Mouse (Mus musculus): ENCODE data around the gene Sprr2a3. TPM values are rescaled to one million over a fixed set of nuclear protein-coding genes. Genes with fewer than 3 reads are reported as not detected.
"Not testable (repeated sequence)": the region's sequence is repeated elsewhere in the genome, so short reads cannot be mapped to it uniquely, and the experiment has no call there.

The Sprr2a3 gene
- not detected in 2 replicates for total RNA-seq (2017)

DNA sequence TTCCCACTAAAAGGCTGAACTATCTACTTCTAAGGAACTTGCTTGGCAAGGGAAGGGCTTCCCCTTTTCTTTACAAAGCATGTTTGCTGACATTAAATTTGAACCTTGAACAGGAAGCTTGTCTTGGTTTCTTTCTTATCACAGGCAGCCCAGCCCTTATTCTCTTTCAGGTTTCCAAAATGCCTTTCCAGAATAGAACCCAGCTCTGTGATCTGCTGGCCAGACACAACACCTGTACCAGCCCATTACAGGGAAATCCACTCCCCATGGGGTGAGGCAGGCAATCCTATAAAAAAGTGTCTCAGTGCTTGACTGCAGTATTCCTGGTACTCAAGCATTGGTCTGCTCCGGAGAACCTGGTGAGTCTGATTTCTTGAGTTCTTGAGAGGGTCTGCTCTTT is at the start of gene Sprr2a3:
Sprr2a3 (plus strand) TSS at position 317 of the 400 bp plus-strand sequence.
- ATAC-seq (replicated peaks in 1 of 2; ENCODE audit: insufficient read depth in 1 of 2, low FRiP score in 2 of 2, low TSS enrichment in 1 of 2, low read depth in 1 of 2, poor library complexity in 2 of 2, severe bottlenecking in 2 of 2) = peak; percentile 43 to 55; a peak in 2 of 4 replicates

DNA sequence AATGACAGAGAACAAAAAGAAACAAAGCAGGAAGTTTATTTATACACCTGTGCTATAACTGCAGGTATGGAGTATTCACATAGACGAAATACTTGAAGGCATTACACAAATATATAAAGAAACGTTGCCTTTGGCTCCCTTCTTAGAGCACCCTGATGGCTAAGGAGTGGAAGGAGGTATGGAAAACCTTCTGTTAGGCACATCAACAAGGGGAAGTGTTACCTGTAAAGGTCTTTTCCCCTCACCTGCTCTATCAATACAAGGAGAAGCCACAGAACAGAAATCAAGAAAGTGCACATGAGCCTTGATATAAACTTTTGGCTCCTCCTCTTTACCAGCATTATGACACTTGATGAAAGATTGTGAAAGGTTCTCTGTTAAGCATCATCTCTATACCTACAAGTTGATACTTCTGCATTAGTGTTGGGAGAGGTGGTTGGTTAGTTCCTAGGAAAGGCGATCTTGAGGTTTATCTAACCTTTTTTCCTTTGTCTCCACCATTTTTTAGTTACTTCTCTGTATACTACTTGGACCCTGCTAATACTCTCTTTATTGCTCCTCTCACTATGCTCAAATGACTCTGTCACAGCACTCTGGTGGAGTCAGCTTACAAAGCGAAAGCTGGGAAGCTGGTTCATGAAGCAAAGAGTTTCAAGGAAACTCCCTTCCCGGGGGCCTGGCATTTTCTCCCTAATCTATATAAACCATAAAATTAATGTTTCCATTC is 48.6 kb upstream of the Sprr2a3 start:
- ATAC-seq (replicated peaks in 1 of 2; ENCODE audit: insufficient read depth in 1 of 2, low FRiP score in 2 of 2, low TSS enrichment in 1 of 2, low read depth in 1 of 2, poor library complexity in 2 of 2, severe bottlenecking in 2 of 2) = peak; percentile 15 to 30; a peak in 1 of 4 replicates

DNA sequence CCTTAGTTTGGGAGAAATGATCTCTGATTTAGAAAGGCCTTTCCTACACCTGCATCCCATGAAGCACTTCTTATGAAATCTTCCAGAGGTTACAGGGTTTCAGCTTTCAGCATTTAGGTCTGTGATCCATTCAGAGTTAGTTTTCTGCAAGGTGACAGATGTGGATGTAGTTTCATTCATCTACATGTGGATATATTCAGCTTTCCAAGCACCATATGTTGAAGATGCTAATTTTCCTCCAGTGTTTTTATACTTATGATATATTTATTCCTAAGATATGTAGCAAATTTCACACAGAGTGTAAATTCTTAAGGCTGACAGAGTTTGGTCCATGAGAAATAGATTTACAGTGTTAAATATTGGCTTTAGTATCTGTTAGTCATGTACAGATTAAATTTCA is 46.5 kb upstream of the Sprr2a3 start:
- not testable (repeated sequence) for ATAC-seq (replicated peaks in 1 of 2; ENCODE audit: insufficient read depth in 1 of 2, low FRiP score in 2 of 2, low TSS enrichment in 1 of 2, low read depth in 1 of 2, poor library complexity in 2 of 2, severe bottlenecking in 2 of 2)

DNA sequence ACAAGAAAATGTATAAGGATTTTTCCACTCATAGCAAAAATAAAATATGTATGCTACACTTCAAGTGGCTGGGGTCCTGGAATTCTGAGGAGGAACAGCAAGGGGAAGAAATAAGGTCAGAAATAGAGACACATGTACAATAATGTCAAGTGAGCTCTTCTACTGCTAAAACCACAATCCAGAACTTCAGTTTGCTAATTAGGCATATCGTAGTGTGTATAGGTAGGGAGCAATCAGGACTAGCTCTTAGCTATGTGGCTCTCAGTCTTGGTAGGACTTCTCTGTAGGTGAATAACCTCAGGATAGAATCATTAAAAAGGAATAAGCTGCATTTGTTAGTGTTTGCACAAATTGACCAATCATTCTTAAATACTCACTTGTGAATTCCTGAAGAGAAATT is 46.0 kb upstream of the Sprr2a3 start:
- 0 out of 4 replicates have a peak, but pooled peaks of 1 of the 2 experiments have one; percentile 8 for ATAC-seq (replicated peaks in 1 of 2; ENCODE audit: insufficient read depth in 1 of 2, low FRiP score in 2 of 2, low TSS enrichment in 1 of 2, low read depth in 1 of 2, poor library complexity in 2 of 2, severe bottlenecking in 2 of 2)

DNA sequence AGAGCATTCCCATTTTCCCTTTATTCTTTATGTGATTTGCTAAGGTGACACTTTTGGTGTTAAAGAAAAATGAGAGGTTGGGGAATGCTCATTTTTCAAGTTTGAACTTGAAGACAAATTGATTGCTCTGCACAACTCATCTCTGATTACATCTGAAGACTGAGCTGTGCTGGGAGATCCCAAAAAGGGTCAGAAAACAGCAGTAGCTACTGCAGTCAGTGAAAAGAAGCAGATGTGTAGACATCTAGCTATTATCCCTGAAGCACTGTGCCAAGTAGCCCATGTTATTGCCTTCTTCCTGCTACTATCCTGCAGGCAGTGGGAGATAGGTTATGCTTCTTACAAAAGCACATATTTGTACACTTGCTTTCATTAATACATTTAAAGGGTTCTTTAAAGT is 40.4 kb upstream of the Sprr2a3 start:
- not testable (repeated sequence) for ATAC-seq (replicated peaks in 1 of 2; ENCODE audit: insufficient read depth in 1 of 2, low FRiP score in 2 of 2, low TSS enrichment in 1 of 2, low read depth in 1 of 2, poor library complexity in 2 of 2, severe bottlenecking in 2 of 2)

DNA sequence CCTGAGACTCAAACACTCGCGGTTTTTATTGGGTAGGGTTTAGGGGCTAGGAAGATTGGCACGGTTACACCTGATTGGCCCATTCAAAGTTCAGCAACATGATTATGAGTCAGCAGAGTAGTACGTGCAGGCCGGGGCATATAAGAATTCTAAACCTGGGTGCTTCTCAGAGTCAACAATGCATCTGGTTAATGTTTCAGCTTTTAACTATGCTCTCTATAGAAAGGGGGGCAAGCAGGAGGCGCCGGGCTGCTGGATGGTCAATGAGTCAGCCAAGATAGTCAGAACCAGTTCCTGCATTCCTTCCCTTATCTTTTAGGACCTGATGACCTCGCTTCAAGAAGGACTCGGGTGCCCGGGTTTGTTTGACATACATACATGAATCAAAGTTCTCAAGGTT is 39.0 kb upstream of the Sprr2a3 start:
- ATAC-seq (replicated peaks in 1 of 2; ENCODE audit: insufficient read depth in 1 of 2, low FRiP score in 2 of 2, low TSS enrichment in 1 of 2, low read depth in 1 of 2, poor library complexity in 2 of 2, severe bottlenecking in 2 of 2) = not testable (repeated sequence)

DNA sequence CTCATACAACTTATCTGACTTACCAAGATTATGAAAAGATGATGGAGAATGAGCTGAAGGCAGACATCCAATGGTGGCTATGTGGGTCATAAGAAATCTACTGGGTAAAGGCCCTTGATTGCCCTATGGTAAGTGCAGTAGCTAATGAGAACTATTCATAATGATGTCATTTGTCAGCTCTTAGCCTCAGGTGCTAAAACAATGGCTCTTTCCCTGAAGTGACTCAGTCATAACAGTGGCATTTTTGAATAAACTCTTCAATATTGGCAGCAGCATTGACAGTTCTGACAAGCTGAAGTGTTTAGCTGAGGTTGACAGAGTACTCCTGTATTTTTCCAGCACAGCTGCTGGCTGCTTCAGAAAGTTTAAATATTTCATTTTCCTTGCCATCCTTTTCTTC is 36.7 kb upstream of the Sprr2a3 start:
- ATAC-seq (replicated peaks in 1 of 2; ENCODE audit: insufficient read depth in 1 of 2, low FRiP score in 2 of 2, low TSS enrichment in 1 of 2, low read depth in 1 of 2, poor library complexity in 2 of 2, severe bottlenecking in 2 of 2) = not testable (repeated sequence)

DNA sequence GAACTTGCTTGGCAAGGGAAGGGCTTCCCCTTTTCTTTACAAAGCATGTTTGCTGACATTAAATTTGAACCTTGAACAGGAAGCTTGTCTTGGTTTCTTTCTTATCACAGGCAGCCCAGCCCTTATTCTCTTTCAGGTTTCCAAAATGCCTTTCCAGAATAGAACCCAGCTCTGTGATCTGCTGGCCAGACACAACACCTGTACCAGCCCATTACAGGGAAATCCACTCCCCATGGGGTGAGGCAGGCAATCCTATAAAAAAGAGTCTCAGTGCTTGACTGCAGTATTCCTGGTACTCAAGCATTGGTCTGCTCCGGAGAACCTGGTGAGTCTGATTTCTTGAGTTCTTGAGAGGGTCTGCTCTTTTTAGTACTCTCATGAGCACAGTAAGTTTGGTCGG is 34.8 kb upstream of the Sprr2a3 start:
- peak; percentile 38 to 44; a peak in 3 of 4 replicates for ATAC-seq (replicated peaks in 1 of 2; ENCODE audit: insufficient read depth in 1 of 2, low FRiP score in 2 of 2, low TSS enrichment in 1 of 2, low read depth in 1 of 2, poor library complexity in 2 of 2, severe bottlenecking in 2 of 2)

DNA sequence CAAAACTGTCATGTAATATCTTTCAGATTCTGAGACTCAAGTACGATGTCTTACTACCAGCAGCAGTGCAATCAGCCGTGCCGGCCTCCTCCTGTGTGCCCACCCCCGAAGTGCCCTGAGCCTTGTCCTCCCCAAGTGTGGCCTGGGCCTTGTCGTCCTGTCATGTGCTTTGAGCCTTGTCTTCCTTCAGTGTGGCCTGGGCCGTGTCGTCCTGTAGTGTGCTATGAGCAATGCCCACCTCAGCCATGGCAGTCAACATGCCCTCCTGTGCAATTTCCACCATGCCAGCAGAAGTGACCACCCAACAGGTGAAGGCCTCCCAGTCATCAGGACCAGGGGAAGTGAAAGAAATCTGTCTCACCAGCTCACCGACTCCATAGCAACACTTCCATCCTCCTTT is 31.4 kb upstream of the Sprr2a3 start:
- ATAC-seq (replicated peaks in 1 of 2; ENCODE audit: insufficient read depth in 1 of 2, low FRiP score in 2 of 2, low TSS enrichment in 1 of 2, low read depth in 1 of 2, poor library complexity in 2 of 2, severe bottlenecking in 2 of 2) = peak; percentile 25 to 40; a peak in 3 of 4 replicates

DNA sequence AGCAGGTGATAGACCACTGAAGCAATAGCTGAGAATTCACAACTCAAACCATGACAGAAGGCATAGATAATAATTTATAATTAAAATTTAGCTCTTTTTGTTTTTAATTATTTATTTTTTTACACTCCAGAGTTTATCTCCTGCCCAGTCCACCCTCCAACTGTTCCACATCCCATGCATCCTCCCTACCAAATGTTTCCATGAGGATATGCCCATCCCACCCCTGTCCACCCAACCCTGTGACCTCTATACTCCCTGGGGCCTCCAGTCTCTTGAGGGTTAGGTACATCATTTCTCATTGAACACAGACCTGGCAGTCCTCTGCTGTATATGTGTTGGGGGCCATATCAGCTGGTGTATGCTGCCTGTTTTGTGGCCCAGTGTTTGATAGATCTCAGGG is 26.7 kb upstream of the Sprr2a3 start:
- ATAC-seq (replicated peaks in 1 of 2; ENCODE audit: insufficient read depth in 1 of 2, low FRiP score in 2 of 2, low TSS enrichment in 1 of 2, low read depth in 1 of 2, poor library complexity in 2 of 2, severe bottlenecking in 2 of 2) = not testable (repeated sequence)

DNA sequence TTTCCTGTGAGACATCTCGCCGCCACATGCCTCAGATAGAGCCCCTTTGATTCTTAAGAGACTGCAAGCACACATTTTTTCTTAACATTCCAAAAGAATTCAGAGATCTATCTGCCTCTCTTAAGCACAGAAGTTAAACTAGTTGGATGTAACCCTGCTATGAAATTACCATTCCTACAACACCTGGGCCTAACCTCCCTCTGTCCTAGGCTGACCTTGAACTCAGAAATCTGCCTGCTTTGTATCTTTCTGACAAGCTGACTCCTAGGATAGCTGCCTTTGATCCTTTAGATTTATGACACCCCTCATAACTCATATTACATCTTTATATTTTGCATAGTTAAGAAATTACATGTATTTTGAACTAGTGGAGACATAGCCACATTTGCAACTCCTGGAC is 21.8 kb upstream of the Sprr2a3 start:
- ATAC-seq (replicated peaks in 1 of 2; ENCODE audit: insufficient read depth in 1 of 2, low FRiP score in 2 of 2, low TSS enrichment in 1 of 2, low read depth in 1 of 2, poor library complexity in 2 of 2, severe bottlenecking in 2 of 2) = not testable (repeated sequence)

DNA sequence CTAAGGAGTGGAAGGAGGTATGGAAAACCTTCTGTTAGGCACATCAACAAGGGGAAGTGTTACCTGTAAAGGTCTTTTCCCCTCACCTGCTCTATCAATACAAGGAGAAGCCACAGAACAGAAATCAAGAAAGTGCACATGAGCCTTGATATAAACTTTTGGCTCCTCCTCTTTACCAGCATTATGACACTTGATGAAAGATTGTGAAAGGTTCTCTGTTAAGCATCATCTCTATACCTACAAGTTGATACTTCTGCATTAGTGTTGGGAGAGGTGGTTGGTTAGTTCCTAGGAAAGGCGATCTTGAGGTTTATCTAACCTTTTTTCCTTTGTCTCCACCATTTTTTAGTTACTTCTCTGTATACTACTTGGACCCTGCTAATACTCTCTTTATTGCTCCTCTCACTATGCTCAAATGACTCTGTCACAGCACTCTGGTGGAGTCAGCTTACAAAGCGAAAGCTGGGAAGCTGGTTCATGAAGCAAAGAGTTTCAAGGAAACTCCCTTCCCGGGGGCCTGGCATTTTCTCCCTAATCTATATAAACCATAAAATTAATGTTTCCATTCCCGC is 13.7 kb upstream of the Sprr2a3 start:
- ATAC-seq (replicated peaks in 1 of 2; ENCODE audit: insufficient read depth in 1 of 2, low FRiP score in 2 of 2, low TSS enrichment in 1 of 2, low read depth in 1 of 2, poor library complexity in 2 of 2, severe bottlenecking in 2 of 2) = peak; percentile 12 to 40; a peak in 2 of 4 replicates

DNA sequence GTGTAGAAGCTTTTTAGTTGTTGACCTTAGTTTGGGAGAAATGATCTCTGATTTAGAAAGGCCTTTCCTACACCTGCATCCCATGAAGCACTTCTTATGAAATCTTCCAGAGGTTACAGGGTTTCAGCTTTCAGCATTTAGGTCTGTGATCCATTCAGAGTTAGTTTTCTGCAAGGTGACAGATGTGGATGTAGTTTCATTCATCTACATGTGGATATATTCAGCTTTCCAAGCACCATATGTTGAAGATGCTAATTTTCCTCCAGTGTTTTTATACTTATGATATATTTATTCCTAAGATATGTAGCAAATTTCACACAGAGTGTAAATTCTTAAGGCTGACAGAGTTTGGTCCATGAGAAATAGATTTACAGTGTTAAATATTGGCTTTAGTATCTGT is 11.7 kb upstream of the Sprr2a3 start:
- ATAC-seq (replicated peaks in 1 of 2; ENCODE audit: insufficient read depth in 1 of 2, low FRiP score in 2 of 2, low TSS enrichment in 1 of 2, low read depth in 1 of 2, poor library complexity in 2 of 2, severe bottlenecking in 2 of 2) = not testable (repeated sequence)

DNA sequence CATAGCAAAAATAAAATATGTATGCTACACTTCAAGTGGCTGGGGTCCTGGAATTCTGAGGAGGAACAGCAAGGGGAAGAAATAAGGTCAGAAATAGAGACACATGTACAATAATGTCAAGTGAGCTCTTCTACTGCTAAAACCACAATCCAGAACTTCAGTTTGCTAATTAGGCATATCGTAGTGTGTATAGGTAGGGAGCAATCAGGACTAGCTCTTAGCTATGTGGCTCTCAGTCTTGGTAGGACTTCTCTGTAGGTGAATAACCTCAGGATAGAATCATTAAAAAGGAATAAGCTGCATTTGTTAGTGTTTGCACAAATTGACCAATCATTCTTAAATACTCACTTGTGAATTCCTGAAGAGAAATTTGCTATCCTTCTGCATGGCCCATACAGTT is 11.2 kb upstream of the Sprr2a3 start:
- not testable (repeated sequence) for ATAC-seq (replicated peaks in 1 of 2; ENCODE audit: insufficient read depth in 1 of 2, low FRiP score in 2 of 2, low TSS enrichment in 1 of 2, low read depth in 1 of 2, poor library complexity in 2 of 2, severe bottlenecking in 2 of 2)

DNA sequence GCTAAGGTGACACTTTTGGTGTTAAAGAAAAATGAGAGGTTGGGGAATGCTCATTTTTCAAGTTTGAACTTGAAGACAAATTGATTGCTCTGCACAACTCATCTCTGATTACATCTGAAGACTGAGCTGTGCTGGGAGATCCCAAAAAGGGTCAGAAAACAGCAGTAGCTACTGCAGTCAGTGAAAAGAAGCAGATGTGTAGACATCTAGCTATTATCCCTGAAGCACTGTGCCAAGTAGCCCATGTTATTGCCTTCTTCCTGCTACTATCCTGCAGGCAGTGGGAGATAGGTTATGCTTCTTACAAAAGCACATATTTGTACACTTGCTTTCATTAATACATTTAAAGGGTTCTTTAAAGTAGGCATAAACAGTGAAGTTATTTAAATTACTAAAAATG is 5.6 kb upstream of the Sprr2a3 start:
- not testable (repeated sequence) for ATAC-seq (replicated peaks in 1 of 2; ENCODE audit: insufficient read depth in 1 of 2, low FRiP score in 2 of 2, low TSS enrichment in 1 of 2, low read depth in 1 of 2, poor library complexity in 2 of 2, severe bottlenecking in 2 of 2)

DNA sequence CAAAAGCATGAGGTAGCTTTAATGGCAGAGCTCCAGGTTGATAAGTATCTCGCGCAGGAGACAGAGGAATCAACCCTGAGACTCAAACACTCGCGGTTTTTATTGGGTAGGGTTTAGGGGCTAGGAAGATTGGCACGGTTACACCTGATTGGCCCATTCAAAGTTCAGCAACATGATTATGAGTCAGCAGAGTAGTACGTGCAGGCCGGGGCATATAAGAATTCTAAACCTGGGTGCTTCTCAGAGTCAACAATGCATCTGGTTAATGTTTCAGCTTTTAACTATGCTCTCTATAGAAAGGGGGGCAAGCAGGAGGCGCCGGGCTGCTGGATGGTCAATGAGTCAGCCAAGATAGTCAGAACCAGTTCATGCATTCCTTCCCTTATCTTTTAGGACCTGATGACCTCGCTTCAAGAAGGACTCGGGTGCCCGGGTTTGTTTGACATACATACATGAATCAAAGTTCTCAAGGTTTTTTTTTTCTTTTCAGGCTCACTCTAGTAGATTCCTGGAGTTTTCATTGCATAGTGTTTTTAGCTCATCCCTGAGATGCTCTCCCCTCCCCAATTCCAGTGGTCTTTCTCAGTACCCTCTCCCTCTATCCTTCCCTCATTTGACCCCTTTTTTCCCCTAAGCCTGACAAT is 4.1 kb upstream of the Sprr2a3 start:
- ATAC-seq (replicated peaks in 1 of 2; ENCODE audit: insufficient read depth in 1 of 2, low FRiP score in 2 of 2, low TSS enrichment in 1 of 2, low read depth in 1 of 2, poor library complexity in 2 of 2, severe bottlenecking in 2 of 2) = not testable (repeated sequence)

DNA sequence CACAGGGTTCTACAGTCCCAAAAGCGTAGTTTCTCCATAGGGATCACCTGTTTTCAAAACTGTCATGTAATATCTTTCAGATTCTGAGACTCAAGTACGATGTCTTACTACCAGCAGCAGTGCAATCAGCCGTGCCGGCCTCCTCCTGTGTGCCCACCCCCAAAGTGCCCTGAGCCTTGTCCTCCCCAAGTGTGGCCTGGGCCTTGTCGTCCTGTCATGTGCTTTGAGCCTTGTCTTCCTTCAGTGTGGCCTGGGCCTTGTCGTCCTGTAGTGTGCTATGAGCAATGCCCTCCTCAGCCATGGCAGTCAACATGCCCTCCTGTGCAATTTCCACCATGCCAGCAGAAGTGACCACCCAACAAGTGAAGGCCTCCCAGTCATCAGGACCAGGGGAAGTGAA is 3.3 kb downstream of the Sprr2a3 start:
- peak in 1 of 2 experiments; percentile 21; a peak in 1 of 4 replicates for ATAC-seq (replicated peaks in 1 of 2; ENCODE audit: insufficient read depth in 1 of 2, low FRiP score in 2 of 2, low TSS enrichment in 1 of 2, low read depth in 1 of 2, poor library complexity in 2 of 2, severe bottlenecking in 2 of 2)

DNA sequence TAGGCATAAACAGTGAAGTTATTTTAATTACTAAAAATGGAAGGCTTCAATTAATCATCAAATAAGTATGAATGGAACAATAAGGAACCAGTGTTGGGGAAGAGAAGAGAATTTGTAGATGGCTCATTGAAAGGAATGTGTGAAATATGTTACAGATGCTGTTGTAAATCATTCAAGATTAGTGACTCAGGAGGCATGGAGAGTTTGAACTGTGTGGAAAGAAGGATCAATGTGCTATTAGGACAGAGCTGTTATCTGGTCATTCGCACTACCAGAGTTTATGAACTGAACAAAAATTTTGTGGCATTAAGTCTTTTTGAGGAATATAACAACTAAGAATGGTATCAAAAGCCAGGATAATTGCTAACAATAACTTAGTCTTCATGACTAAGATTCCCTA is 22.2 kb downstream of the Sprr2a3 start:
- no peak for ATAC-seq (replicated peaks in 1 of 2; ENCODE audit: insufficient read depth in 1 of 2, low FRiP score in 2 of 2, low TSS enrichment in 1 of 2, low read depth in 1 of 2, poor library complexity in 2 of 2, severe bottlenecking in 2 of 2)
